Mouse (Mus musculus) neutrophil, adult 5-6 weeks (primary cell): ENCODE data around the gene Plekhj1. TPM values are rescaled to one million over a fixed set of nuclear protein-coding genes. Genes with fewer than 3 reads are reported as not detected.
A peak's percentile ranks its signal among the peaks of the same experiment; 100 is the strongest.

Experiments
- ATAC-seq: fragments of 151-379, 151-347 bp; 2 replicates; pipeline ENCODE4 v1.8.0; 2017; ENCODE audit warnings: mild to moderate bottlenecking, moderate TSS enrichment; ENCODE audit not compliant: insufficient number of reproducible peaks, poor library complexity, low FRiP score, severe bottlenecking; ENCODE audit errors: extremely low read depth
- total RNA-seq: library from RNA; stranded (forward); fragments of 200-1000 nt; gene quantifications from 2 replicates; pipeline ENCODE4 v1.2.3, GENCODE M21; 2017

Gene Plekhj1
- total RNA-seq, 1 experiment from 2014 or later, result 50.4 TPM

DNA sequence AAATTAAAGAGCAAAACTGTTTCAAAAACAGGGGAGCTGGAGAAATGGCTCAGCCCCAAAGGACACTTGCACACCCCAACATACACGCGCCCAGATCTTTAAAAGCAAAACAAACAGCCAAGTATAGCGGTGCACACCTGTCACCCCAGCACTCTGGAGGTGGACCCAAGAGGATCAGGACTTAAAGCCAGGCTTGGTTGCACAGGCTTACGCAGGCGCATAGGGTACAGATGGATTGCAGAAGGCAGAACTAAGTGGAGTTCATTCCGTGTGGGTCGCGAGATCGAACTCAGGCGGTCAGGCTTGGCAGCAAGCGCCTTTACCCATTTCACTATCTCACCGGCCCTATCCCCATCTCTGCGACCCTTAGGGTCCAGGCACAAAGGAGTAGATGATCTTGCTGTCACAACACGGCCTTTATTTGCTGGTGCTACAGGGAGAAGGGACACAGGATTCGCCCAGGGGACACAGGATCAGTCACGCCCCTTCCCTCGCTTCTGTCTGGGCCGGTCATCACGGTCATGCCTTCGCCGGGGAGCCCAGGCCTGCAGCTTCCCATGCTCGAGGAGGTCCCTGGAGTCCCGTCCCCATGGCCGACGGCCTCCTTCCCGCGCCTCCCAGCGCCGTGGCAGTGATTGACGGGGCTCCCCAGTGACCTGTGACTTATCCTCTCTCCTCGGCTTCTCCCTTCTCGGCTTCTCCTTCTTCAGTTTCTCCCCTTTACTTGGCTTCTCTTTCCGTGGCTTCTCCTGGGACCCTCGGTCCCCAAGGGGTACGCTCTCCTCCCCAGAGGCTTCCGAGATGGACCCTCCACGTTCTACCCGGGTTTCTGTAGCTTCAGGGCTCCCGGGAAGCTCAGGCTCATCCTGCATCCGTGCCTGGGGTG lies 9.9 kb upstream of the Plekhj1 start:
- ATAC-seq, result no peak

DNA sequence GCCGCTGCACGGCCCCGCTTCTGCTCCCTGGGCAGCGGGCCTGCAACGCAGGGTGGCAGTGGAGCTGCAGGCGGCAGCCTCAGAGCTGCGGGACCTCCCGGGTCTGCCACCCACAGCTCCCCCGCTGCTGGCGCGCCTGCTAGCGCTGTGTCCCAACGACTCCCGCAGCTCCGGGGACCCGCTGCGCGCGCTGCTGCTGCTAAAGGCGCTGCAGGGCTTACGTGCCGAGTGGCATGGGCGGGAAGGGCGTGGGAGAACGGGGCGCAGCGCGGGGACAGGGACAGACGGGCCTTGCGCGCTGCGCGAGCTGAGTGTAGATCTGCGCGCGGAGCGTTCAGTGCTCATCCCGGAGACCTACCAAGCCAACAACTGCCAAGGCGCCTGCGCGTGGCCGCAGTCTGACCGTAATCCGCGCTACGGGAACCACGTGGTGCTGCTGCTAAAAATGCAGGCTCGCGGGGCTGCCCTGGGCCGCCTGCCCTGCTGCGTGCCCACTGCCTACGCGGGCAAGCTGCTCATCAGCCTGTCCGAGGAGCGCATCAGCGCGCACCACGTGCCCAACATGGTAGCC lies 8.7 kb upstream of the Plekhj1 start:
- peak; percentile 7; the same call in 1 of the 2 replicates for ATAC-seq

- no peak for ATAC-seq
These were observed 8.1 kb upstream of the Plekhj1 start for GRCm38 (mm10) chr10:80806341-80807056.

- peak; percentile 38 for ATAC-seq
These were observed 7.5 kb upstream of the Plekhj1 start for GRCm38 (mm10) chr10:80805925-80806324.

GRCm38 (mm10) chr10:80805322-80805721 lies 6.9 kb upstream of the Plekhj1 start:
- no peak for ATAC-seq

- ATAC-seq, result no peak
These were observed 6.5 kb upstream of the Plekhj1 start, which contains the start of gene Amh for GRCm38 (mm10) chr10:80804916-80805315. Gene Amh (plus strand): TSS chr10:80805243.

DNA sequence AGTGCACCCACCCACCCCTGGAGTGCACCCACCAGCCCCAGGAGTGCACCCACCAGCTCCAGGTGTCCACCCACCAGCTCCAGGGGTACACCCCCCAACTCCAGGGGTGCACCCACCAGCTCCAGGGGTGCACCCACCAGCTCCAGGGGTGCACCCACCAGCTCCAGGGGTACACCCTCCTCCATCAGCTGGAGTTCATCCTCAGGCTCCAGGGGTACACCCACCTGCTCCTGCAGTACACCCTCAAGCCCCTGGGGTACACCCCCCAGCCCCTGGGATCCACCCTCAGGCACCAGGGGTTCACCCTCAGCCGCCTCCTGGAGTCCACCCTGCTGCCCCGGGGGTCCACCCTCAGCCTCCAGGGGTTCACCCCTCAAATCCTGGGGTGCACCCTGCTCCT lies 5.9 kb upstream of the Plekhj1 start:
- no peak for ATAC-seq

DNA sequence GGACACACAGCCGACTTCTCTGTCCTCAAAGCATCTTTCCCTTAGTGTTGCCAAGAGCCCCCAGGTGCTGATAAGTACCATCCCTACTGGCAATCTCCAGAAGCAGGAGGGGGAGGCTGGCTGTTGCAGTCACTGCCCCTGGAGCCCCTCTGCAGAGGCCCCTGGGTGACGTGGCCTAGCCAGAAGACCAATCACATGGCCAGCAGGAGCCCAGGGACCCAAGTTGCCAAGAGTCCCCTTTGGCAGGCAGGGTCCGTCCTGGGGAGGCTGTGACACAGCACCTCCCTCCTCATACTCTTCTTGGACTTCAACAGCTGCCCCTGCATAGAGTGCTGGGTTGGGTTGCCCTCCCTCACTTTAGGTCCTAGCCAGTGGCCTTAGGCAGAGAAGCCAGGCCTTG lies 4.6 kb upstream of the Plekhj1 start:
- ATAC-seq, result no peak

GRCm38 (mm10) chr10:80802204-80802912 lies 3.9 kb upstream of the Plekhj1 start:
- ATAC-seq, result no peak

- ATAC-seq, result no peak
These were observed 692 bp upstream of the Plekhj1 start for GRCm38 (mm10) chr10:80799070-80799566.

DNA sequence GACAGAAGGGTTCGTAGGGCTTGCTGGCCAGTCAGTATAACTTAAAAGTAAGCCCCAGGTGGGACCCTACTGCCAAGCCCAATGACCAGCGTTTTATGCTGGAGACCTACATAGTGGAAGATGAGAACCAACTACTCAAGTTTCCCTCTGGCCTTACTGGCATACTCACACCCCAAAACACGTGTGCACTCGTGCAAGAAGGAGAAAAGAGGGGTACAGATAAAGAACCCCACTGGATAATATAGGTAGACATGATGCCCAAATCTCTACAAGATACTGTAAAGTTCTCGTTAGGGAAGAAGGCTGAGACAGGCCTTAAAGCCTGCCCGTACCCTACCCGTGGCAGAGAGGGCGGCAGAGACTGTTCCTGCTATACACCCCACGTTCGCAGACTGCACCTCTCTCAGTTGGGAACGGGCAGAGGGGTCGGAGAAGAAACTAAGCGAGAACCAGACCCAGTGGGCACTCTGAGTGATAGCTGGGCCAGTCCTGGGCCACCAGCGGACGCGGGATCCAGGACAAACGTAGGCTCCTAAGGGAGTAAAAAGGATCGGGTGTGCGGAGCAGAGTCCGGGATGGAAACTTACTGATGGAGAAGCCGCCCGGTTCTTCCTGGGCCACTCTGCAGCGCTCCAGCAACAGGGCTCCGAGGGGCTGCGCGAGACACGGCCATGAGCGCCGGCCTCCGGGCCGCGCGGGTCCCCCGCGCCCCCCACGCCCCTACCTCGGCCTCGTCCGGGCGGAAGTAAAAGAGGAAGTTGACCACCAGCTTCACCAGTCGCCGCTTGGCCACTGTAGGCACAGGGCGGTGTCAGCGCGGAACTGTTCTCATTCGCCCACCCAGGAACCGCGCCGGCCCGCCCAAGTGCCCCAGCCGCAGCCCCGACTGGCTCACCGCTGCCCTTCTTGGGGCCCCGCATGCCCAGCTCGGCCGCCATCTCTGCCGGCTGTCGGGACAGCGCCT lies 958 bp downstream of the Plekhj1 start:
- peak; percentile 2; the same call in 1 of the 2 replicates for ATAC-seq

GRCm38 (mm10) chr10:80796307-80796848 lies 2.0 kb downstream of the Plekhj1 start:
- ATAC-seq, result no peak

- no peak for ATAC-seq
These were observed 3.7 kb downstream of the Plekhj1 start for GRCm38 (mm10) chr10:80794750-80795149.

GRCm38 (mm10) chr10:80793803-80794202 lies 4.6 kb downstream of the Plekhj1 start:
- ATAC-seq, result no peak

GRCm38 (mm10) chr10:80793033-80793784 lies 5.2 kb downstream of the Plekhj1 start:
- no peak for ATAC-seq

DNA sequence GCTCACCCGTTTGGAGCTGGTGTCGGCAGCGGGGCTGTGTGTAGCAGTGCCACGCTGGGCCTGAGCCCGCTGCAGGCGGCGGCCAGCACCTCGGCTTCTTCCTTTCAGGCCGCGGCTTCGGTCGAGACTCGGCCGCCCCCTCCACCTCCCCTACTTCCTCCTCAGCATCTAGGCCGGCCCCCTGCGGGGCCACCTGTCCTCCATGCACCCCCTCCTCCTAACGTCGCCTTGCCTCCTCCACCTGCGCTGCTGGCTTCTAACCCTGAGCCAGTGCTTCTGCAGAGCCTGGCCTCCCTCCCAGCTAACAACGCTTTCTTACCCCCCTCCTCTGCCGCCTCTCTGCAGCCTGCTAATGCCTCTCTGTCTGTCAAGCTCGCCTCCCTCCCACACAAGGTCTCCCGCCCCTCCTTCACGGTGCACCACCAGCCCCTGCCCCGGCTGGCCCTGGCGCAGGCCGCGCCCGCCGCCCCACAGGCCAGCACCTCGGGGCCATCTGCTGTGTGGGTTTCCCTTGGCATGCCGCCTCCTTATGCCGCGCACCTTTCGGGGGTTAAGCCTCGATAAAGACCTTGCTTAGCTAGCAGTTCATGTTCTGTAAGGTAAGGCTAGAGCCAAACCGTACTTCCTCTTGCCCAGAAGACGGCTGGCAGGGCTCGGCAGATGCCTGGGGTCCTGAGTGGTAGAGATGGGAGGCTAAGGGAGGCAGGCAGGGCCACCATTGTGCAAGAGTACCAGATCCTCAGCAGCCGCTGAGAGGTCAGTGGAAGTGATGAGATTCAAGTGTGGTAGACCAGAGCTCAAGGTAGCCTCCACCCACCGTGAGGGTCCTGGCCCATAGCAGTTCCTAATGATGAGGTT lies 6.0 kb downstream of the Plekhj1 start:
- no peak for ATAC-seq
